Mouse (Mus musculus) MEL (cell line): ENCODE data around the gene Arhgef25.

Experiments used
- ELF1 ChIP-seq: IDR thresholded peaks from 2 replicates; pipeline ENCODE4 v1.6.1; 2014; ENCODE audit warnings: low read depth, mild to moderate bottlenecking, inconsistent platforms, low read length, improper control_type of control experiment, moderate library complexity
- KAT2A ChIP-seq: conservative IDR thresholded peaks from 2 replicates; pipeline ENCODE4 v1.6.1; 2012; ENCODE audit warnings: low read depth, low read length, improper control_type of control experiment, inconsistent platforms
- MAFK ChIP-seq: IDR thresholded peaks from 2 replicates; pipeline ENCODE4 v1.6.1; 2011; ENCODE audit warnings: low read depth, mild to moderate bottlenecking, low read length, improper control_type of control experiment, borderline replicate concordance
- MYC ChIP-seq: IDR thresholded peaks from 2 replicates; pipeline ENCODE4 v1.6.1; 2011; ENCODE audit warnings: low read depth, mild to moderate bottlenecking, low read length, improper control_type of control experiment, moderate library complexity
- POLR2A ChIP-seq, 2 experiments: IDR thresholded peaks; 2 replicates each; pipeline ENCODE4 v1.6.1; 2011 to 2012; ENCODE audit warnings: low read length in 2 of 2, mild to moderate bottlenecking in 2 of 2, control low read depth in 1 of 2, improper control_type of control experiment in 1 of 2, low read depth in 1 of 2, moderate library complexity in 1 of 2; ENCODE audit not compliant: control insufficient read depth in 1 of 2, insufficient read depth in 1 of 2, poor library complexity in 1 of 2
- POLR2AphosphoS2 ChIP-seq: IDR thresholded peaks from 2 replicates; pipeline ENCODE4 v1.6.1; 2011; ENCODE audit warnings: low read length, improper control_type of control experiment

GRCm38 (mm10) chr10:127145303-127145702, 44.6 kb downstream of the Arhgef25 start:
- no peak for TF ChIP-seq POLR2A (IDR thresholded peaks at IDR 0.05; ENCODE audit: control insufficient read depth in 1 of 2, insufficient read depth in 1 of 2, low read depth in 1 of 2, low read length in 2 of 2, poor library complexity in 1 of 2)
- TF ChIP-seq MYC: no peak
- TF ChIP-seq POLR2AphosphoS2: no peak
- no peak for TF ChIP-seq MAFK
- TF ChIP-seq KAT2A: no peak
- no peak for TF ChIP-seq ELF1
